Mouse (Mus musculus): ENCODE results near the gene Cope. TPM values are rescaled to one million over a fixed set of nuclear protein-coding genes. Genes with fewer than 3 reads are reported as not detected.

Gene Cope
- total and polyA plus RNA-seq, 3 experiments = 134 to 243 (median 191) TPM

DNA sequence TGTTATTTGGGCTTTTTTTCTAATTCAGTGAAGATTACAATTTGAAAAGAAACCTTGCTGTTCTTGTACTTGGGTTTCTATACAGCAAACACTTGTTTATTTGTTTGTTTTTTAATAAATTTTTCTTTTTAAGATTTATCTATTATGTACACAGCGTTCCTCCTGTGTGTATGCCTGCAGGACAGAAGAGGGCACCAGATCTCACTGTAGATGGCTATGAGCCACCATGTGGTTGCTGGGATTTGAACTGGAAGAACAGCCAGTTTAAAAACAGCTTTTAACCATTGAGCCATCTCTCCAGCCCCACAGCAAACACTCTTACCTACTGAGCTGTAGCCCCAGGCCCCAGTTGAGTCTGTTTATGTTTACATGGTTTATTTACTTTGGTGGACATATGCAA, 47.7 kb upstream of the Cope start:
- DNase-seq (ENCODE audit: extremely low read depth) = no peak
- no peak overlapping the region for H3K9ac ChIP-seq (ENCODE audit: insufficient read depth, low read depth)
- no peak overlapping the region for H3K4me3 ChIP-seq (replicated peaks in 1 of 3; ENCODE audit: low read depth in 2 of 3, low read length in 2 of 3, poor library complexity in 1 of 3)
- H3K9me3 ChIP-seq (replicated peaks; ENCODE audit: low read length) = no peaks in the 10 kb centered on the region
- H3K27me3 ChIP-seq (replicated peaks) = no peaks in the 10 kb centered on the region
- TF ChIP-seq RAD21 (IDR thresholded peaks at IDR 0.05; ENCODE audit: low read depth, low read length) (peak; percentile 11), USF1 (IDR thresholded peaks at IDR 0.05; ENCODE audit: low read depth, low read length) (no peak), CTCF (conservative IDR thresholded peaks at IDR 0.05 in 1 of 2, IDR thresholded peaks at IDR 0.05 in 1 of 2; ENCODE audit: low read depth in 2 of 2, low read length in 2 of 2) (peak in 1 of 2 experiments; percentile 52; a peak in 2 of 4 replicates), RCOR1 (conservative IDR thresholded peaks at IDR 0.05; ENCODE audit: low read depth, low read length) (no peak), MAFK (IDR thresholded peaks at IDR 0.05; ENCODE audit: insufficient replicate concordance, low read length) (no peak), ZC3H11A (IDR thresholded peaks at IDR 0.05; ENCODE audit: low read depth, low read length) (no peak), MXI1 (IDR thresholded peaks at IDR 0.05; ENCODE audit: low read depth, low read length) (no peak), CHD1 (IDR thresholded peaks at IDR 0.05; ENCODE audit: low read depth, low read length) (no peak)
- H3K4me1 ChIP-seq (ENCODE audit: control insufficient read depth in 1 of 2, insufficient read depth in 2 of 2) = 0 out of 4 replicates have a peak, but pooled peaks cover 0 to 2% of the 10 kb centered on the region in 2 experiments
- in situ Hi-C loops (cut with MboI; ENCODE audit: low pct_ligation_motif_present, low pct_unique_long_range_greater_than_20kb, low sequenced_read_pairs) (no loop called here), dilution Hi-C loops (cut with MboI; ENCODE audit: extremely low pct_ligation_motif_present, extremely low pct_unique_long_range_greater_than_20kb, low sequenced_read_pairs) (no loop called here)
- H3K79me2 ChIP-seq (replicated peaks; ENCODE audit: control insufficient read depth, extremely low read depth, insufficient read depth, poor library complexity, severe bottlenecking) = no peaks in the 10 kb centered on the region
- H3K4me2 ChIP-seq (ENCODE audit: insufficient read depth, low read depth, poor library complexity, severe bottlenecking) = no peak overlapping the region
- peaks cover 87 to 98% of the 10 kb centered on the region in 2 experiments for H3K36me3 ChIP-seq (replicated peaks in 1 of 2; ENCODE audit: control insufficient read depth in 1 of 2, insufficient read depth in 1 of 2, low read length in 1 of 2)
- H3K27ac ChIP-seq (ENCODE audit: insufficient read depth, low read depth) = no peak overlapping the region

DNA sequence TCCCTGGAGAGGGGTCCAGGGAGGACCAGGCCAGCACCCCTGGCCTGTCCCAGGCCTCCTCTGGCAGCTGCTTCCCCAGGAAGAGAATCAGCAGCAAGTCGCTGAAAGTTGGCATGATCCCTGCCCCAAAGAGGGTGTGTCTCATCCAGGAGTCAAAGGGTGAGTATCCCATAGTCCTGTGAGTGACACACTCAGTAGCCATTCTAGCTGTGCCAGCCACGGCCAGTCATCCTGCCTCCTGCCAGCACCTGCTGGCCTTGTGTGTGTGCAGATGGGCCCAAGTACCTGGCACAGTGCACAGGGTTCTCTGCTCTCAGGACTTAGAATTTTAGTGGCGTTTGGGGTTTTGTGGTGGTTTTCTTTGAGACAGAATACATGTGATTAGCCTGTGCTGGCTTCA, 44.9 kb upstream of the Cope start:
- no peak for DNase-seq (ENCODE audit: extremely low read depth)
- Histone ChIP-seq H3K4me1 (ENCODE audit: control insufficient read depth in 1 of 2, insufficient read depth in 2 of 2) (0 out of 4 replicates have a peak, but pooled peaks cover 0 to 2% of the 10 kb centered on the region in 2 experiments), H3K4me2 (ENCODE audit: insufficient read depth, low read depth, poor library complexity, severe bottlenecking) (no peak overlapping the region), H3K36me3 (replicated peaks in 1 of 2; ENCODE audit: control insufficient read depth in 1 of 2, insufficient read depth in 1 of 2, low read length in 1 of 2) (peaks cover 87 to 98% of the 10 kb centered on the region in 2 experiments), H3K27ac (ENCODE audit: insufficient read depth, low read depth) (no peak overlapping the region), H3K9ac (ENCODE audit: insufficient read depth, low read depth) (no peak overlapping the region), H3K4me3 (replicated peaks in 1 of 3; ENCODE audit: low read depth in 2 of 3, low read length in 2 of 3, poor library complexity in 1 of 3) (no peak overlapping the region), H3K9me3 (replicated peaks; ENCODE audit: low read length) (no peaks in the 10 kb centered on the region), H3K79me2 (replicated peaks; ENCODE audit: control insufficient read depth, extremely low read depth, insufficient read depth, poor library complexity, severe bottlenecking) (no peaks in the 10 kb centered on the region), H3K27me3 (replicated peaks) (no peaks in the 10 kb centered on the region)
- in situ Hi-C loops (cut with MboI; ENCODE audit: low pct_ligation_motif_present, low pct_unique_long_range_greater_than_20kb, low sequenced_read_pairs) = no loop called here
- dilution Hi-C loops (cut with MboI; ENCODE audit: extremely low pct_ligation_motif_present, extremely low pct_unique_long_range_greater_than_20kb, low sequenced_read_pairs) = no loop called here
- TF ChIP-seq ZKSCAN1 (IDR thresholded peaks at IDR 0.05; ENCODE audit: borderline replicate concordance, low read depth, low read length) = no peak
- no peak for TF ChIP-seq IRF4 (IDR thresholded peaks at IDR 0.05; ENCODE audit: low read depth, low read length)
- TF ChIP-seq POLR2A (IDR thresholded peaks at IDR 0.05; ENCODE audit: low read depth, low read length) = no peak
- TF ChIP-seq USF2 (conservative IDR thresholded peaks at IDR 0.05; ENCODE audit: low read depth, low read length) = no peak
- no peak for TF ChIP-seq RAD21 (IDR thresholded peaks at IDR 0.05; ENCODE audit: low read depth, low read length)
- no peak for TF ChIP-seq NRF1 (IDR thresholded peaks at IDR 0.05; ENCODE audit: low read depth, low read length)
- no peak for TF ChIP-seq RCOR1 (conservative IDR thresholded peaks at IDR 0.05; ENCODE audit: low read depth, low read length)
- TF ChIP-seq CHD1 (IDR thresholded peaks at IDR 0.05; ENCODE audit: low read depth, low read length) = no peak
- TF ChIP-seq ZMIZ1 (IDR thresholded peaks at IDR 0.05; ENCODE audit: low read depth, low read length) = no peak
- no peak for TF ChIP-seq E2F4 (IDR thresholded peaks at IDR 0.05; ENCODE audit: insufficient replicate concordance, low read depth, low read length)
- no peak for TF ChIP-seq TBP (conservative IDR thresholded peaks at IDR 0.05; ENCODE audit: low read depth, low read length)
- TF ChIP-seq HCFC1 (IDR thresholded peaks at IDR 0.05; ENCODE audit: low read depth, low read length) = no peak
- no peak for TF ChIP-seq SMC3 (IDR thresholded peaks at IDR 0.05; ENCODE audit: low read depth, low read length)
- TF ChIP-seq ZNF384 (IDR thresholded peaks at IDR 0.05; ENCODE audit: low read depth, low read length) = no peak
